Mouse (Mus musculus) CH12.LX (cell line): ENCODE results near the gene Itgb4.

Experiments used
- BHLHE40 ChIP-seq: IDR thresholded peaks from 2 replicates; pipeline ENCODE4 v1.6.1; 2011; ENCODE audit warnings: mild to moderate bottlenecking, low read depth, low read length, improper control_type of control experiment
- CTCF ChIP-seq, 2 experiments: IDR thresholded peaks in 1 of 2; conservative IDR thresholded peaks in 1 of 2; 2 replicates each; pipeline ENCODE4 v1.5.1; 2011 to 2012; ENCODE audit warnings: low read depth in 2 of 2, low read length in 2 of 2, improper control_type of control experiment in 1 of 2, inconsistent platforms in 1 of 2, mild to moderate bottlenecking in 1 of 2, moderate library complexity in 1 of 2
- E2F4 ChIP-seq: IDR thresholded peaks from 2 replicates; pipeline ENCODE4 v1.6.1; 2011; ENCODE audit warnings: low read depth, low read length, improper control_type of control experiment; ENCODE audit not compliant: insufficient replicate concordance
- ELF1 ChIP-seq: IDR thresholded peaks from 2 replicates; pipeline ENCODE4 v1.6.1; 2014; ENCODE audit warnings: low read depth, mild to moderate bottlenecking, inconsistent platforms, low read length, improper control_type of control experiment
- ETS1 ChIP-seq: conservative IDR thresholded peaks from 2 replicates; pipeline ENCODE4 v1.6.1; 2012; ENCODE audit warnings: low read depth, mild to moderate bottlenecking, inconsistent platforms, low read length, improper control_type of control experiment, moderate library complexity
- POLR2AphosphoS2 ChIP-seq: IDR thresholded peaks from 2 replicates; pipeline ENCODE4 v1.6.1; 2011; ENCODE audit warnings: low read depth, low read length, improper control_type of control experiment
- RCOR1 ChIP-seq: conservative IDR thresholded peaks from 2 replicates; pipeline ENCODE4 v1.6.1; 2012; ENCODE audit warnings: low read depth, mild to moderate bottlenecking, inconsistent platforms, low read length, improper control_type of control experiment
- ZMIZ1 ChIP-seq: IDR thresholded peaks from 2 replicates; pipeline ENCODE4 v1.6.1; 2012; ENCODE audit warnings: low read depth, mild to moderate bottlenecking, inconsistent platforms, low read length, improper control_type of control experiment

DNA sequence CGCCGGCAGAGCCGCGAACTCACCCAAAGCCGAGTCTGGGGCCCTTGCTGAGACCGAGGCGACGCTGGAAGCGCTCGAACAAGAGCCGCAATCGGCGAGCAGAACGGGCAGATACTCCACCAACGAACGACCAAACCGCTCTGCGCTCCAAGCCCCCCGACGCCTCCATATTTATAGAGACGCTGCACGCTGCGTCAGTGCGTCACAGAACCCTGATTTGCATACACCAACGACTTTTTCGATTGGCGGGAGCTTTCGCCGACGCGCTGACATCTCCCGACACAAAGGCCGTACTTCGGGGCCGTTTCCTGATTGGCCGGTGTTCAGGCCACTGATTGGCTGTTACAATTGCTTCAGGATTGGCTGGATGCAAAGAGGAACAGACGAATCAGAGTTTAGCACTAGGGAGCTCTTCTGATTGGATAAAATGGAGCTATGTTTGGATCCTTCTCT, 49.9 kb downstream of the Itgb4 start:
- peak; percentile 100 for TF ChIP-seq ZMIZ1
- TF ChIP-seq ETS1, result no peak
- no peak for TF ChIP-seq CTCF (conservative IDR thresholded peaks at IDR 0.05 in 1 of 2, IDR thresholded peaks at IDR 0.05 in 1 of 2; ENCODE audit: low read depth in 2 of 2, low read length in 2 of 2)
- peak; percentile 100 for TF ChIP-seq POLR2AphosphoS2
- no peak for TF ChIP-seq RCOR1
- no peak for TF ChIP-seq BHLHE40
- TF ChIP-seq E2F4, result no peak
- peak; percentile 81 for TF ChIP-seq ELF1
